Mouse (Mus musculus) neural tube, embryonic 13.5 days (tissue): ENCODE measurements at regions not wholly inside any gene's neighbourhood (a gene's known extent, or its start where the extent isn't known, plus 50 kb on each side); places are given as distances from the start of the nearest gene placed in this dataset.

Source experiments
- ATAC-seq: fragments of 200-750 bp; cut with Nextera tagmentation; 2 replicates; pipeline ENCODE4 v1.8.0; 2017; ENCODE audit warnings: low read depth, mild to moderate bottlenecking, moderate TSS enrichment, moderate library complexity
- H3K27ac ChIP-seq: fragments of 300-500 bp; sonication (generic); replicated peaks from 2 replicates; pipeline ENCODE4 v1.5.1; 2015; ENCODE audit warnings: moderate library complexity, mild to moderate bottlenecking, inconsistent platforms
- H3K27me3 ChIP-seq: fragments of 300-500 bp; sonication (generic); 2 replicates; pipeline ENCODE4 v1.6.1; 2015; ENCODE audit warnings: mild to moderate bottlenecking, inconsistent platforms
- H3K36me3 ChIP-seq: fragments of 300-500 bp; sonication (generic); 2 replicates; pipeline ENCODE4 v1.6.1; 2015; ENCODE audit warnings: mild to moderate bottlenecking, inconsistent platforms
- H3K4me1 ChIP-seq: fragments of 300-500 bp; sonication (generic); replicated peaks from 2 replicates; pipeline ENCODE4 v1.6.1; 2015; ENCODE audit warnings: inconsistent platforms
- H3K4me2 ChIP-seq: fragments of 300-500 bp; sonication (generic); 2 replicates; pipeline ENCODE4 v1.6.1; 2015; ENCODE audit warnings: inconsistent platforms, mild to moderate bottlenecking, moderate library complexity
- H3K4me3 ChIP-seq: fragments of 300-500 bp; sonication (generic); 2 replicates; pipeline ENCODE4 v1.5.1; 2015; ENCODE audit warnings: mild to moderate bottlenecking, inconsistent platforms
- H3K9ac ChIP-seq: fragments of 300-500 bp; sonication (generic); 2 replicates; pipeline ENCODE4 v1.6.1; 2015; ENCODE audit warnings: moderate library complexity, mild to moderate bottlenecking, inconsistent platforms
- H3K9me3 ChIP-seq: fragments of 300-500 bp; sonication (generic); 2 replicates; pipeline ENCODE4 v1.6.1; 2016; ENCODE audit warnings: inconsistent platforms
- WGBS: fragments of 180-500 bp; shearing (Covaris S2); methylation state at CpG from one replicate; pipeline ENCODE4 v1.1.7; 2015; 5-methylcytosine and 5-hydroxymethylcytosine counted together

- no peak overlapping the region for H3K4me2 ChIP-seq
- H3K36me3 ChIP-seq: no peaks in the 10 kb centered on the region
- no peak overlapping the region for H3K9ac ChIP-seq
- no peaks in the 10 kb centered on the region for H3K27me3 ChIP-seq
- H3K4me1 ChIP-seq: peaks cover 14% of the 10 kb centered on the region; the same call in 1 of the 2 replicates
- no peaks in the 10 kb centered on the region for H3K9me3 ChIP-seq
- H3K27ac ChIP-seq: no peak overlapping the region
- no peak overlapping the region for H3K4me3 ChIP-seq
- no peak for ATAC-seq
- 80% methylated on average over 11 of the region's 11 CpGs for WGBS
Observed at GRCm38 (mm10) chr5:149961178-149961577, 57.3 kb upstream of the Rxfp2 start.

GRCm38 (mm10) chr5:149964748-149965147 lies 53.7 kb upstream of the Rxfp2 start:
- no peaks in the 10 kb centered on the region for H3K9me3 ChIP-seq
- ATAC-seq: peak; percentile 76
- no peaks in the 10 kb centered on the region for H3K36me3 ChIP-seq
- peak overlapping the region; percentile 69 for H3K27ac ChIP-seq
- H3K4me3 ChIP-seq: no peak overlapping the region
- peaks cover 21% of the 10 kb centered on the region; the same call in 1 of the 2 replicates for H3K4me1 ChIP-seq
- no peak overlapping the region for H3K9ac ChIP-seq
- H3K27me3 ChIP-seq: no peaks in the 10 kb centered on the region
- 13% methylated on average over 13 of the region's 13 CpGs for WGBS
- peak overlapping the region; percentile 34 for H3K4me2 ChIP-seq
